Mouse (Mus musculus) testis, adult 2 months (tissue): ENCODE results near the gene Ddr2.

Experiments used
- CTCF ChIP-seq: fragments of 200-500 bp; IDR thresholded peaks from 2 replicates; pipeline ENCODE4 v1.5.1; 2012; ENCODE audit warnings: low read depth, mild to moderate bottlenecking, inconsistent platforms, low read length, moderate library complexity; ENCODE audit not compliant: control insufficient read depth, insufficient read depth, insufficient replicate concordance
- POLR2A ChIP-seq: fragments of 200-500 bp; IDR thresholded peaks from 2 replicates; pipeline ENCODE4 v1.6.1; 2012; ENCODE audit warnings: low read depth, mild to moderate bottlenecking, inconsistent platforms, low read length, moderate library complexity; ENCODE audit not compliant: control insufficient read depth

- TF ChIP-seq POLR2A (no peak), CTCF (no peak)
Measured at GRCm38 (mm10) chr1:170051631-170052177, 58.9 kb downstream of the Ddr2 start.
